Mouse (Mus musculus): ENCODE measurements around the gene Trim65. TPM values are rescaled to one million over a fixed set of nuclear protein-coding genes. Genes with fewer than 3 reads are reported as not detected.
"Not testable (repeated sequence)": the region's sequence is repeated elsewhere in the genome, so short reads cannot be mapped to it uniquely, and the experiment has no call there.

Trim65 gene
- total and polyA plus RNA-seq, 2 experiments from 2014 or later, result 2.3 to 7.6 TPM

DNA sequence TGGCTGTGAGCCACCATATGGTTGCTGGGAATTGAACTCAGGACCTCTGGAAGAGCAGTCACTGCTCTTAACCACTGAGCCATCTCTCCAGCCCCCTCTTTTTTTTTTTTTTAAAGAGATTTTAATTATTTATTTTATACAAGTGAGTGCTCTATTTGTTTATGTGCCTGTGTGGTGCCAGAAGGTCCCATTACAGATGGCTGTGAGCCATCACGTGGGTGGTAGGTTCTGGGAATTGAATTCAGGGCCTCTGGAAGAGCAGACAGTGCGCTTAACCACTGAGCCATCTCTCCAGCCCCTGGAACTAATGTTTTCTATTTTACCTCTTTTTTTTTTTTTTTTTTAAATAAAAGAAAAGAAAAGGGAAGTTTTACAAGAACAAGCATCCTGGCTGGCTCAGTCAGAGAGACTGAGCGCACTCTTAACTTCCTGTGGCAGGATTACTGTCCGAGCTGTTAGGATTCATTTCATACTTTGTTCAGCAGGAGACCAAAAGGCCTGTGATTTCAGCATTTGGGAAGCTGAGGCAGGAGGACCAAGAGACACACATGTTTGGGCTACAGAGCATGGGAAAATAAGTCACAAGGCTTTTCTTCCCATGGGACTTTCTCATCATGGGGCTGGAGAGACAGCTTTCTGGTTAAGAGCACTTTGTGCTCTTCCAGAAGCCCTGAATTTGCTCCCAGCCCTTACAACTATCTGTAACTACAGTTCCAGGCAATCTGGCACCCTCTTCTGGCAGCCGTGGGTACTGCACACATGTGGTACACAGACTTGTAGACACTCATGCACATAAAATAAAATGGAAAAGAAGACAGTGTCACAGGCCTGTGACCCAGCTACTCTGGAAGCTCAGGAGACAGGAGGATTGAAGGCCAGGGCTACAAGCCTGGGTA, 34.5 kb downstream of the Trim65 start:
- no peak overlapping the region for H3K27ac ChIP-seq (ENCODE audit: low read depth, low read length)
- H3K9me3 ChIP-seq (ENCODE audit: low read length), result no peaks in the 10 kb centered on the region
- ATAC-seq (ENCODE audit: low FRiP score) (no peak), DNase-seq (ENCODE audit: low spot score) (no peak)
- no peaks in the 10 kb centered on the region for H3K36me3 ChIP-seq (ENCODE audit: insufficient read depth, low read length)
- 93% methylated on average over 5 of the region's 5 CpGs for WGBS
- H3K4me3 ChIP-seq (ENCODE audit: low read depth, low read length), result no peak overlapping the region
- TF ChIP-seq CTCF (IDR thresholded peaks at IDR 0.05), result peak; percentile 59
- H3K4me1 ChIP-seq (ENCODE audit: insufficient read depth, low read length), result no peaks in the 10 kb centered on the region
- no peak overlapping the region for H3K9ac ChIP-seq (replicated peaks; ENCODE audit: low read length, poor library complexity, severe bottlenecking)
- H3K27me3 ChIP-seq (ENCODE audit: insufficient read depth, low read length), result no peaks in the 10 kb centered on the region
- H3K4me2 ChIP-seq (ENCODE audit: low read depth, low read length, poor library complexity, severe bottlenecking), result no peak overlapping the region

DNA sequence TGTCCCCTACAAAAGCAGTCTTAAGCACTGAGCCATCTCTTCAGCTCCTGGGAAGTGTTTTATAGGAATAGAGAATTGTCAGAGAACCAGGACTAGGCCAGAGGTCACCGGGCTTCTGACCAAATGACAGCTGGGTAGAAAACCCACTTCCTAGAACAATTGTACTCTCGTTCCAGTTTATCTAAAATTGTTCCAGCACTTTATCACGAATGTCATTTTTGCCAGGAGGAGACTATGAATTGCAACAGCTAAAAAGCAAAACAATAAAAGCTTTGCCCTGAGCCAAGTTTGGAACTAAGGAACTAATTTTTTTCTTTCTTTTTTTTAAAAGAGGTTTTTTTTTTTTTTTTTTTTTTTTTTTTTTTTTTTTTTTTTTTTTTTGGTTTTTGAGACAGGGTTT, 35.4 kb downstream of the Trim65 start:
- H3K27ac ChIP-seq (ENCODE audit: low read depth, low read length), result no peak overlapping the region
- TF ChIP-seq CTCF (IDR thresholded peaks at IDR 0.05), result no peak
- H3K9ac ChIP-seq (replicated peaks; ENCODE audit: low read length, poor library complexity, severe bottlenecking), result no peak overlapping the region
- ATAC-seq (ENCODE audit: low FRiP score) (no peak), DNase-seq (ENCODE audit: low spot score) (no peak)
- H3K4me3 ChIP-seq (ENCODE audit: low read depth, low read length), result no peak overlapping the region
- H3K36me3 ChIP-seq (ENCODE audit: insufficient read depth, low read length), result no peaks in the 10 kb centered on the region
- no peaks in the 10 kb centered on the region for H3K9me3 ChIP-seq (ENCODE audit: low read length)
- 83% methylated on average over 3 of the region's 3 CpGs for WGBS
- H3K4me2 ChIP-seq (ENCODE audit: low read depth, low read length, poor library complexity, severe bottlenecking), result no peak overlapping the region
- H3K4me1 ChIP-seq (ENCODE audit: insufficient read depth, low read length), result no peaks in the 10 kb centered on the region
- H3K27me3 ChIP-seq (ENCODE audit: insufficient read depth, low read length), result no peaks in the 10 kb centered on the region

DNA sequence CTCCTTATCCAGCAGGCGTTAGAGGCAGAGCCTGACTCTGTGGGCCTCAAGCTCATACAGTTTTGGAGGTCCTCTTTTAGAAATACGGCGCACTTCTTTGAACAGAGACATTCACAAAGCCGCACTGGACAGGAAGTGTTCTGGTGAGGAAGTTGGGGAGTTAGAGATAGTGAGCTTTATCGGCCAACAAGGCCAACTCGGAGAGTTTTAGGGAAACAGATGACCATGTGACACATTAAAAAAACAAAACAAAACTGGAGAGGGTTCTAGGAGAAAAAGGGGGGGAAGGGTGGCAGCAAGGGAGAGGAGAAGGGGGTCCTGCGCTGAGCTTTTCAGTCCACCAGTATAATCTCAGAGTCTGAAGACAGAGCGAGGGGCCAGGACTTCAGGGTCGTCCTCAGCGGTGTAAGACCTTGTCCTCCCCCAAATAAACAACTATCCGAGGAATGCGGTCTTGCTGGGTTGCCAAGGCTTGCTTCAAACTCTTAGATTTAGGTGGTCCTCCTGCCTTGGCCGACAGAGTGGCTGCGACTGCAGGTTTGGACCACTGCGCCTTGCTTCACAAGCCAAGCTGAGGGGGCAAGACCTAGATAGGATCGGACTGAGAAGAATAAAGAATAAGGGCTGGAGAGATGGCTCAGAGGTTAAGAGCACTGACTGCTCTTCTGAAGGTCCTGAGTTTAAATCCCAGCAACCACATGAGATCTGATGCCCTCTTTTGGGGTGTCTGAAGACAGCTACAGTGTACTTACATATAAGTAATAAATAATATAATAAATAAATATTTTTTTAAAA, 37.0 kb downstream of the Trim65 start:
- Histone ChIP-seq H3K9me3 (ENCODE audit: low read length) (no peaks in the 10 kb centered on the region), H3K27me3 (ENCODE audit: insufficient read depth, low read length) (no peaks in the 10 kb centered on the region), H3K36me3 (ENCODE audit: insufficient read depth, low read length) (no peaks in the 10 kb centered on the region), H3K4me3 (ENCODE audit: low read depth, low read length) (no peak overlapping the region), H3K9ac (replicated peaks; ENCODE audit: low read length, poor library complexity, severe bottlenecking) (no peak overlapping the region), H3K27ac (ENCODE audit: low read depth, low read length) (no peak overlapping the region), H3K4me1 (ENCODE audit: insufficient read depth, low read length) (no peaks in the 10 kb centered on the region), H3K4me2 (ENCODE audit: low read depth, low read length, poor library complexity, severe bottlenecking) (no peak overlapping the region)
- no peak for ATAC-seq (ENCODE audit: low FRiP score)
- no peak for TF ChIP-seq CTCF (IDR thresholded peaks at IDR 0.05)
- DNase-seq (ENCODE audit: low spot score), result no peak
- 67% methylated on average over 16 of the region's 16 CpGs for WGBS

DNA sequence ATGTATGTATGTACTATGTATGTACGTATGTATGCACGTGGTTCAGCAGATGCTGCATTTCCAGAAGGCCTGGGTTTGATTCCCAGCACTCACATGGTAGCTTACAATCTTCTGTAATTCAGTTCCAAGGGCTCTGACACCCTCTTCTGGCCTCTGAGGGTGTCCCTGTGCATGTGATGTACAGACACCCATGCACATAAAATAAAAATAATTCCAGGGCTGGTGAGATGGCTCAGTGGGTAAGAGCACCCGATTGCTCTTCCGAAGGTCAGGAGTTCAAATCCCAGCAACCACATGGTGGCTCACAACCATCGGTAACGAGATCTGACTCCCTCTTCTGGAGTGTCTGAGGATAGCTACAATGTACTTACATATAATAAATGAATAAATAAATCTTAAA, 38.0 kb downstream of the Trim65 start:
- not testable (repeated sequence) for H3K4me2 ChIP-seq (ENCODE audit: low read depth, low read length, poor library complexity, severe bottlenecking); H3K4me1 ChIP-seq (ENCODE audit: insufficient read depth, low read length); H3K27me3 ChIP-seq (ENCODE audit: insufficient read depth, low read length); ATAC-seq (ENCODE audit: low FRiP score); DNase-seq (ENCODE audit: low spot score); H3K9ac ChIP-seq (replicated peaks; ENCODE audit: low read length, poor library complexity, severe bottlenecking); H3K9me3 ChIP-seq (ENCODE audit: low read length); H3K4me3 ChIP-seq (ENCODE audit: low read depth, low read length); H3K27ac ChIP-seq (ENCODE audit: low read depth, low read length); H3K36me3 ChIP-seq (ENCODE audit: insufficient read depth, low read length)
- 94% methylated on average over 6 of the region's 6 CpGs for WGBS

DNA sequence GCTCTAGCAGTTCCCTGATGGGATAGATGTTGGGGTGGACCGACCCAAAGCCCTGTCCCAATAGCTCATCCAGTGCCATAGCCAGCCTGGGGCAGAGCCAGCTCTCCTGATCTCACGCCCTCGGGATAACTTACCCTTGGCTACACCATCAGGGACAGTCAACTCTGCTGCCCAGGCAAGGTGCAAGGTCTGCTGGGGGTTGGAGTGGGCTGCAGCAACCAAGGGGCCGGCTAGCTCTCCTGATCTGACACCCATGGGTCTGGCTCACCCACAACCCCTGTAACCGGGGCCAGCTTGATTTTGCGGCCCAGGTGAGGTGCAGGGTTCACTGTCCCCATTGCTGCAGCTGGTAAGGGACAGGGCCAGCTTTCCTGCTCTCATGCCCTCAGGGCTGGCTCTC, 39.3 kb downstream of the Trim65 start:
- no peak overlapping the region for H3K4me3 ChIP-seq (ENCODE audit: low read depth, low read length)
- no peaks in the 10 kb centered on the region for H3K36me3 ChIP-seq (ENCODE audit: insufficient read depth, low read length)
- no peaks in the 10 kb centered on the region for H3K4me1 ChIP-seq (ENCODE audit: insufficient read depth, low read length)
- no peak for ATAC-seq (ENCODE audit: low FRiP score)
- no peak overlapping the region for H3K4me2 ChIP-seq (ENCODE audit: low read depth, low read length, poor library complexity, severe bottlenecking)
- H3K27me3 ChIP-seq (ENCODE audit: insufficient read depth, low read length), result no peaks in the 10 kb centered on the region
- no peak overlapping the region for H3K27ac ChIP-seq (ENCODE audit: low read depth, low read length)
- TF ChIP-seq CTCF (IDR thresholded peaks at IDR 0.05), result no peak
- no peak overlapping the region for H3K9ac ChIP-seq (replicated peaks; ENCODE audit: low read length, poor library complexity, severe bottlenecking)
- no peaks in the 10 kb centered on the region for H3K9me3 ChIP-seq (ENCODE audit: low read length)
- DNase-seq (ENCODE audit: low spot score), result no peak
- WGBS, result 88% methylated on average over 6 of the region's 6 CpGs

DNA sequence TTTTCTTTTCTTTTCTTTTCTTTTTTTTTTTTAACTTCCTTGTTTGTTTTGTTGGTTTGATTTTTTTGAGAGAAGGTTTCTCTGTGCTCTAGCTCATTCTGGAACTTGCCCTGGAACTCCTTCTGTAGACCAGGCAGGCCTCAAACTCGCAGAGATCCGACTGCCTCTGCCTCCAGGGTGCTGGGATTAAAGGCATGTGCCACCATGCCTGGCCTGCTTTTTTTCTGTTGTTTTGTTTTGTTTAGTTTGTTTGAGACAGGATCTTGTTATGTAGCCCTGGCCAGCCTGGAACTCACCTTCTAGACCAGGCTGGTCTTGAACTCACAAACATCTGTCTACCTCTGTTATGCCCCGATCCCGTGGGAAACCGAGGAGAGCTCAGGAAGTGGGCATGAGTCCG, 41.4 kb downstream of the Trim65 start:
- TF ChIP-seq CTCF (IDR thresholded peaks at IDR 0.05), result no peak
- ATAC-seq (ENCODE audit: low FRiP score) (no peak), DNase-seq (ENCODE audit: low spot score) (no peak)
- no peak overlapping the region for H3K4me3 ChIP-seq (ENCODE audit: low read depth, low read length)
- H3K4me1 ChIP-seq (ENCODE audit: insufficient read depth, low read length), result 0 out of 2 replicates have a peak, but pooled peaks cover 3% of the 10 kb centered on the region
- H3K27ac ChIP-seq (ENCODE audit: low read depth, low read length), result no peak overlapping the region
- H3K36me3 ChIP-seq (ENCODE audit: insufficient read depth, low read length), result no peaks in the 10 kb centered on the region
- no peaks in the 10 kb centered on the region for H3K9me3 ChIP-seq (ENCODE audit: low read length)
- no peak overlapping the region for H3K4me2 ChIP-seq (ENCODE audit: low read depth, low read length, poor library complexity, severe bottlenecking)
- H3K27me3 ChIP-seq (ENCODE audit: insufficient read depth, low read length), result no peaks in the 10 kb centered on the region
- H3K9ac ChIP-seq (replicated peaks; ENCODE audit: low read length, poor library complexity, severe bottlenecking), result no peak overlapping the region
- 89% methylated on average over 6 of the region's 6 CpGs for WGBS

All from midbrain, postnatal 0 days (tissue).